Mouse (Mus musculus) retina, postnatal 7 days (tissue): Measurements from ENCODE around the gene Ewsr1.
A peak's percentile ranks its signal among the peaks of the same experiment; 100 is the strongest.
"Not testable (repeated sequence)": the region's sequence is repeated elsewhere in the genome, so short reads cannot be mapped to it uniquely, and the experiment has no call there.

ENCODE experiments used
- DNase-seq: peaks from one replicate; pipeline ENCODE4 v3.0.0-alpha.2; 2012; ENCODE audit warnings: low read depth, low spot score

Gene Ewsr1

GRCm38 (mm10) chr11:5096480-5097020, 2.5 kb downstream of the Ewsr1 start:
- no peak for DNase-seq

- no peak for DNase-seq
These were observed 3.2 kb downstream of the Ewsr1 start for GRCm38 (mm10) chr11:5095877-5096276.

GRCm38 (mm10) chr11:5091706-5092105, 7.4 kb downstream of the Ewsr1 start:
- no peak for DNase-seq

- no peak for DNase-seq
These were observed 9.9 kb downstream of the Ewsr1 start for GRCm38 (mm10) chr11:5089147-5089546.

GRCm38 (mm10) chr11:5076843-5077242, 22.2 kb downstream of the Ewsr1 start:
- not testable (repeated sequence) for DNase-seq

- no peak for DNase-seq
These were observed 23.3 kb downstream of the Ewsr1 start for GRCm38 (mm10) chr11:5075760-5076159.

- DNase-seq, result no peak
These were observed 24.2 kb downstream of the Ewsr1 start for GRCm38 (mm10) chr11:5074882-5075281.

DNA sequence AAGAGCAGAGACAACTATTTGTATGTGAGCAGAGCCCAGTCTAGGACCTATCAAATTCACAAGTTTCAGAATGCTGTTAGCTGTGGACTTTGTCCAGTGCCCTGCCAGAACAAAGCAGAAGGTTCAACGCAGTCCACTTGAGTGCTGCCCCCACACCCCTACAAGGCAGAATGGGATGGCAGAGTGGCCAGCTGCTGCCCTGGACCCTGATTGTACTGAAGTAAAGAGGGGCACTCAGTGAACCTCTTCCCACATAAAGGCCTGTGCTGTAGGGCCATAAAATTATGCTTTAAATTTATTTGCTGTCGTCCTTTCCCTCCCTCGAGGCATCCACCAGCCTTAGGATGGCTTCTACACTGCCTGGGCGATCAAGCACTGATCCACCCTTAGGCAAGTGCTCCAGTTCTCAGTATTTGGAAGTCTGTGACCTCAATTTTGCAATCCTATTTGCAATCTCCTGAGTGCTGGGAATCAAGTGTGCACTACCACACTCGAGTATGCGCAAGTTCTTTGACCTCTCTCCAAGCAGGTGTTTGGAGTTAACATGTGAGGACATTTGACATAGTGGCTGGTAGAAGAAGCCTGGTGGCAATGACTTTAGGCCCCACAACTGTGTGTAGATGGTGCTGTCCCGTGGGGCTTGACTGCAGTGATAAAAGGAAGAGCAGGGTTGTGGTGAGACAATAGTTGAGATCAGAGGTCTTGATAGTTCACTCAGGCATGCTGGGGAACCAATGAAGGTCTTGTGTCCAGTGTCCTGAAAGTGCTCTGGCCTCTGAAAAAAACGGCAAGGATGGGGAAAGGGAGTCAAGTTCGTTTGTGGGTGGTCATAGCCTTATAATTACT, 30.7 kb downstream of the Ewsr1 start:
- no peak for DNase-seq

DNA sequence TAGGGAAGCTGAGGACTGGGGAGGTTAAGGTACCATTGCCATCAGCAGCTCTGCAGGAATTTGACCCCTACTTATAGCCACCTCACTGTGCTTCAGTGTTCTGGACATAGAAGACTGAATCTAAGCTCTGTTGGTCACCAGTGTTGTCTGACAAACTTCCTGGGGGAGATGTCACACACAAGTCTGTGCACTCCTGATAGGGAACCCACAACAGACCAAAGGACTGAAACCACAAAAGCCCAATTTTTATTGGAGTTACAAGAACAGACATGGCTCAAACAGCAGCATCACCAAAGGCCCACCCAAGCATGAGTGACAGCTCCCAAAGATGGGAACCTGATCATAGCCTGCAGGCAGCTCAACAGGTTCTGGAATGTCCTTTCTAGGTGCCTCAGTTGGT, 32.0 kb downstream of the Ewsr1 start:
- DNase-seq, result no peak

DNA sequence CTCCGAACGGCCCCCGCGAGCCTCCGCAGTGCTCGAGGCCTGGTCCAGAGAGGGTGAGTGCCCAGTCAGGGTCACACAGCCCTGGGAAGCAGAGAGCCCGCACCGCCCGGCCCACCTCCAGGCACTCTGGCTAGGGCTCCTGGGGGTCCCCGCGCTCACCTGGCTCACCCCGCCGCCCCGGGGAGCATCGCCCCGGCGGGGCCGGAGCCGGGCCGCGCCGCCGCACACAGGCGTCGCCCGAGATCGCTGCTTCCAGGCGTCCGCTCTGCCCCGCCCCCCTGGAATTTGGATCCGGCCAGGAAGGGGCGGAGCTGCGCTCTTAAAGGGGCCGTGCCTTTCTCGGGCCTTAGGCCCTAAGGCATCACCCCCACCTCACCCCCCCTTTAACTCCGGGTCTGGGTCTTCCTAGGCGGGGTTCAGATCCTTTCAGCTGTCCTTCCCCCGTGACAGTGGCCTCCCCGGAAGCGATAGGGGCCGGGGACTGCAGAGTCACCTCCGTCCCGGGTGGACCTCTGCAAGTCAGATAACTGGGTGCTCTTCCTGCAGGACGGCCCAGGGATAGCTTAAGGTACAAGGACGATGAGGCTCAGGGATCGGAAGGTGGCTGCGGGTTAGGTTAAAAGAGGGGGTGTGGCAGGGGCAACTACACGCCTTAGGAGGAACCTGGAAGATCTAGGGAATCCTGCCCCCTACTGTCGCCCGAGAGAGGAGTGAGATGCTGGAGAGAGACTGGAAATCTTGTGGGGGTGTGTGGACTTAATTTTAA, 33.8 kb downstream of the Ewsr1 start, which contains the start of gene Gas2l1:
Gene Gas2l1, minus strand, starts transcription at position 272 of the 766 bp plus-strand sequence.
- DNase-seq, result peak; percentile 76

DNA sequence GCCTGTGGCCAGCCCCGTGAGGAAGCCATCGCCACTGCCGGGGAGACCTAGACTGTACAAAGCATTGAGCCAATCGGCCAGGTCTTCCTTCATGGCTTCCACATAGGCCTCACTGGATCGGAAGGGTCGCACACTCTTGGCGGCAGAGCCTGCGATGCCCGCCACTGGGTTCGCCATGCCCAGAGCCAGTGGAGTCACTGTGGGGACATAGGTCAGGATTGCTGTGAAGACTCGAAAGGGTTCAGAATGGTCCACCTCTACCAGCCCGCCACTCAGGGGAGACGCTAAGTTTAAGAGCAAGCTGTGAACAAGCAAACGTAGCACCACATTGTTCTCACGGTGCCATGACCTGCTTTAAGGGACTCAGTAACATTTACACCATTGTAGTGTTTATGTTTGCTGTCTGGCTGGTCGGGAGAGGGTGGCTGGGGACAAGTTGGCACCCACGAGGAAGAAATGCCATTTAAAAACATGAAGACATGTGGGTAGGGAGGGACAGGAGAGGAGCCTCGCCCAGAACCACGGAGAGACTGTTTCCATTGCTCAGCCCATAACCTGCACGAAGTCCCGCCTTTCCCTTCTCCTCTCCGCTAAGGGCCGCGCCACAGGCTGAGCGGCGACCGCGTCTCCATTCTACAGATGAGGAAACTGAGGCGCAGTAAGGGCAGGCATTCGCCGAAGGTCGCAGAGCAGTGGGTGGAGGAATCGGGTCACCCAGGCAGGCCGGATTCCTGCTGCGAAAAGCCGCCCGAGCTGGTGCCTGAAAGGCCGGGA, 34.6 kb downstream of the Ewsr1 start:
- DNase-seq, result no peak

DNA sequence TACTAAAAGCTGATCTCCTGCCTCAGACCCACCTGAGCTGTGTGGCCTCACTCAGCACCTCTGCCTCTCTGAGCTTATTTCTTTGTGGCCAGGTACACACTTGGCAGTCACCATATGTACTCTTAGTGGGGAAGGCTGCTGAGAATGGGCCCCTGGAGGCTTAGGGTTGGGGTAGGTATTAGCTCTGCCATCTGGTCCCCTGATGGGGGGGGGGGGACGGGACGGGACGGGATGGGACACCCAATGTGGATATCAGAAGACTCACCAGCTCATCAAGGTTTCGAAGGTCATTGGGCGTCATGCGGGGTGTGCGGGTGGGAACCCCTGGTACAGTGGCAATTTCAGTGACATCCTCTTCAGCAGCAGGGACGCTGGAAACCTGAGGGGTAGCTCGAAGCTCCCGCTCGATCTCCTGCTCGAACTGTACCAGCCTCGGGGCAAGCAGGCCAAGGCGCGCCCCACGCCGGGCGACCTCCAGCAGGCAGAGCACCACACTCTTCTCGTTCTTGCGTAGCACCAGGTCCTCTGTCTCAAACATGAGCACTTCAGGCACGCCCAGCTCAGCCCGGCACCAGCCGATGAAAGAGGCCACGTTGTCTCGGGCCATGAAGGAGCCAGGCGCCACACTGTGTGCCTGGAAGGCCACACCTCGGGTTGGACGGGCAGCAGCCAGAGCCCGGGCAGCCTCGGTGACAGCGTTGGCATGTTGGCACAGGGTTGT, 35.3 kb downstream of the Ewsr1 start:
- no peak for DNase-seq

DNA sequence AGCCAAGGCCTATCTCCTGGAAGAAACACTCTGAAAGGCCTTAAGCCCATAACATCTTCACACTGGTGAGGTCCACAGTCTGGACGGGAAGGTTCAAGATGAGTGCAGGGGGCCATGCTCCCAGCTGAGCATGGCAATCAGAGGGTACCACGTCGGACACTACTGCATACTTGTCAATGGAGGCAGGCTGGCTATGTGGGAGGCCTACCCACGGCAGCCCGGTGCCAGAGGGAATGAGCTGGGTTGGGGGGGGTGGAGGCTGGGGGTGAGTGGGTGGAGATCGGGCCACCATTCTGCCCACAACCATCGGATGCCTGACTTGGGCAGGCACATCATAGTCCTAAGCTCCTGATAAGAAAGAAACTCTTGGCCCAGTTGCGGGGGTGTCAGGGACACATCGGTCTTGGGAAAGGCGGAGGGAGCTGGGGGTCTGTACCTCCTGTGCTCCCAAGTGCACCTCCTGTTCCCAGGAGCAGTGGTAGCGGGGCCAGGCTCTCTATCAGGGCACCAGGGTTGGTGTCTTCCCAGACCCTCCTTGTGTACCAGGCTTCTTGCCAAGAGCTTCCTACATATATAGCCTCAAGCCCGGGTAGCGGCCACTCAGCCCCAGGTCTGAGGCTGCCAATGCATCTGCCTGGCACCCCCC, 36.1 kb downstream of the Ewsr1 start:
- DNase-seq, result no peak

DNA sequence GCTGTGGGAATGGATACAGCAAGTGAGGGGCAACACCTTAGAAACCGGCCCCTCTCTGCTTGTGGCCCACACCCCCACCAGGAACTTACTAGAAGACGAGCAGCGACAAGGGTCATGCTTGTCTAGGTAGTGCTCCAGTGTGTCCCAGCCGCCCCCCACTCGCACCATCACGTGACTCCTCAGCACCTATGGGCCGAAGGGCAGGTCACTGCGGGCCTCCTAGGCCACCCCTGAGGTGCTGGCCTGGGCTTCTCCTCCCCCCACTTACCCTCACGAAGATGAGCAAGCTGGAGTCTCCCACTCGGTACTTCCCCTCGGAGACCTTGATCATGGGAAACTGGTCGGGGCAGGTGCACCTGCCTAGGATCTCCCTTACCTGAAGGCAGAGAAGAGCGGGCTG, 36.7 kb downstream of the Ewsr1 start:
- DNase-seq, result no peak

- no peak for DNase-seq
These were observed 37.5 kb downstream of the Ewsr1 start for GRCm38 (mm10) chr11:5061413-5062139.

DNA sequence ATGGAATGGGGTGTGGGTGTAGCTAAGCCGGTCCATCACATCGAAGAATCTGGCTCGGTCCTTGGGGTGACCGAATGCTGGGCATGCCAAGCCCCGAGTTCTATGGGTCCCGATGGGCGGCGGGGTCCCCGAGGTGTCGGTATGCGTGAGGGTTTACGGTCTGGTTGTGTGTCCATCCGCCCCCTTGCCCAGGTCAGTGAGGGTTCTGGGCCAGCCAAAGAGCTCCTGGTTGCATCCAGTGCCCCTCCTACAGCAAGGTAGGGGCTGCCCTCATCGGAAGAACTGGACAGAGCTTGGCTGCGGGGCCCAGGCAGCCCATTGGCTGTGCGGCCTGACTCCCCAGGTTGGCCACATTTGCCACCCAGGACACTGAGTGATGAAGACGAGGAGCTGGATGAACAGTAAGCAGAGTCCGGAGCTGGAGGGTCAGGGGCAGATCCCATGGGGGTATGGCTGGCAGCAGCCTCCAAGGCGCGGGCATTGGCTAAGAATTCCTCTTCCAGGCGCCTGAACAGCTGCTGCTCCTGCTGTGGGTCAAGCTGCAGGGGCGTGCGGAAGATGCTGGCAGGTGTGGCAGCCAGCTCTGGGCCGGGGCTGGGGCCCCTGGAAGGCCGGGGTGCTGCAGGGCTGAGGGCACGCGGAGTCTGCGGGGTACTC, 38.2 kb downstream of the Ewsr1 start:
- no peak for DNase-seq

DNA sequence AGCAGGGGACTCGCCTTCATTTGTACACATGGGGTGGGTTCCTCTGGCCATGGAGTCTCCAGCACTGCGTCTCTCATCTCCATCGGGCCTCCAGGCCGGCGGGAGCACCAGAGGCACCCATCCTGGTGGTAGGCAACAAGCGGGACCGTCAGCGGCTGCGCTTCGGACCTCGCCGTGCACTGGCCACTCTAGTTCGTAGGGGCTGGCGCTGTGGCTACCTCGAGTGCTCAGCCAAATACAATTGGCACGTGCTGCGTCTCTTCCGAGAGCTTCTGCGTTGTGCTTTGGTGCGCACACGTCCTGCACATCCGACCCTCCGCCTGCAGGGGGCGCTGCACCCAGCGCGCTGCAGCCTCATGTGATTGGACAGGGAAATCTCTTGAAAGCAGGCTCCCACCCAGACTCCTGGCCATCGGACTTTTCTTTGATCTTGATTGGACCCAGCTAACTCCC, 39.3 kb downstream of the Ewsr1 start:
- DNase-seq, result no peak

GRCm38 (mm10) chr11:5059230-5059629, 39.8 kb downstream of the Ewsr1 start:
- DNase-seq, result no peak

- DNase-seq, result no peak
These were observed 40.3 kb downstream of the Ewsr1 start for GRCm38 (mm10) chr11:5058783-5059182.
